Mouse (Mus musculus) ES-Bruce4 (cell line): ENCODE results near the gene Sc5d. TPM values are rescaled to one million over a fixed set of nuclear protein-coding genes. Genes with fewer than 3 reads are reported as not detected.

Experiments used
- H3K27ac ChIP-seq: 2 replicates; pipeline ENCODE4 v1.5.1; 2012; ENCODE audit warnings: low read length, inconsistent platforms; ENCODE audit not compliant: insufficient read depth
- H3K27me3 ChIP-seq: 2 replicates; pipeline ENCODE4 v1.6.1; 2012; ENCODE audit warnings: mild to moderate bottlenecking, low read length, inconsistent platforms; ENCODE audit not compliant: control insufficient read depth, poor library complexity, insufficient read depth, severe bottlenecking
- H3K36me3 ChIP-seq: 2 replicates; pipeline ENCODE4 v1.6.1; 2012; ENCODE audit warnings: inconsistent platforms, mild to moderate bottlenecking, low read length, moderate library complexity; ENCODE audit not compliant: control insufficient read depth, poor library complexity, insufficient read depth, severe bottlenecking
- H3K4me1 ChIP-seq: one replicate; pipeline ENCODE4 v1.8.1; 2011; ENCODE audit warnings: low read length; ENCODE audit not compliant: control insufficient read depth, insufficient read depth
- H3K4me3 ChIP-seq: 2 replicates; pipeline ENCODE4 v1.5.1; 2011; ENCODE audit warnings: low read depth, mild to moderate bottlenecking, low read length
- H3K9ac ChIP-seq: 2 replicates; pipeline ENCODE4 v1.6.1; 2012; ENCODE audit warnings: low read depth, mild to moderate bottlenecking, inconsistent platforms; ENCODE audit not compliant: poor library complexity, severe bottlenecking
- H3K9me3 ChIP-seq: replicated peaks from 2 replicates; pipeline ENCODE4 v1.6.1; 2012; ENCODE audit warnings: mild to moderate bottlenecking, low read length, inconsistent platforms; ENCODE audit not compliant: control insufficient read depth, poor library complexity, insufficient read depth, severe bottlenecking
- CTCF ChIP-seq: IDR thresholded peaks from one replicate; pipeline ENCODE4 v1.8.1; 2011; ENCODE audit warnings: low read depth, low read length
- EP300 ChIP-seq: IDR thresholded peaks from 2 replicates; pipeline ENCODE4 v1.6.1; 2011; ENCODE audit warnings: low read depth, low read length; ENCODE audit not compliant: insufficient read depth
- POLR2A ChIP-seq: IDR thresholded peaks from one replicate; pipeline ENCODE4 v1.8.1; 2011; ENCODE audit warnings: low read length; ENCODE audit not compliant: insufficient read depth
- polyA plus RNA-seq: library from polyadenylated mRNA; stranded (reverse); fragments of >200 nt; gene quantifications from 2 replicates; pipeline ENCODE4 v1.2.4, GENCODE M21; 2011; ENCODE audit warnings: low read depth; ENCODE audit not compliant: missing spikeins, insufficient read depth, insufficient read length

The Sc5d gene
- polyA plus RNA-seq, 1 experiment, result 46.1 TPM

DNA sequence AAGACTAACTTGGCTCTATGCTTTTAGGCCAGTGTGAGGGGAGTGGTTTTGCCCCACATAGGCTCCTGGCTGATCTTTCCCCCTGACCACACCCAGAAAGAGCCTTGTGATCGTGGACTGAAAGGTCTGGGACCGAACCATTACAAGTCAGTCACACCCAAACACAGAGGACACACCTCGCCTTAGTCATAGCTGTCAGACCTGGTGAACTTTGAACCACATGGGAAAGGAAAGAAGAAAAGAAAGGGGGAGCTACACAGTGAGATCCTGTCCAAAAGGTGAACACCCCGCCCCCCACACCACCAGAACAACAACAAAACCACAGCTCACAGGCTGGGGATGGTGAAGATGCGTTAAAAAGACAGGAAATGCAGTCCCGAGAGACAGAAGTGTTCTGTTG lies 14.9 kb downstream of the Sc5d start:
- Histone ChIP-seq H3K27ac (no peak overlapping the region), H3K36me3 (no peaks in the 10 kb centered on the region), H3K9me3 (no peaks in the 10 kb centered on the region), H3K27me3 (no peaks in the 10 kb centered on the region), H3K9ac (no peak overlapping the region), H3K4me1 (peaks cover 5% of the 10 kb centered on the region), H3K4me3 (no peak overlapping the region)
- no peak for TF ChIP-seq CTCF
- no peak for TF ChIP-seq EP300
- TF ChIP-seq POLR2A, result no peak

GRCm38 (mm10) chr9:42246688-42247087 lies 17.4 kb downstream of the Sc5d start:
- H3K36me3 ChIP-seq, result no peaks in the 10 kb centered on the region
- H3K4me1 ChIP-seq, result peaks cover 5% of the 10 kb centered on the region
- no peak overlapping the region for H3K9ac ChIP-seq
- H3K4me3 ChIP-seq, result no peak overlapping the region
- TF ChIP-seq POLR2A (no peak), CTCF (no peak), EP300 (no peak)
- H3K27me3 ChIP-seq, result no peaks in the 10 kb centered on the region
- no peaks in the 10 kb centered on the region for H3K9me3 ChIP-seq
- H3K27ac ChIP-seq, result no peak overlapping the region

GRCm38 (mm10) chr9:42244173-42244572 lies 19.9 kb downstream of the Sc5d start:
- no peak overlapping the region for H3K27ac ChIP-seq
- H3K4me1 ChIP-seq, result peaks cover under 1% of the 10 kb centered on the region
- H3K4me3 ChIP-seq, result no peak overlapping the region
- H3K9ac ChIP-seq, result no peak overlapping the region
- H3K9me3 ChIP-seq, result no peaks in the 10 kb centered on the region
- H3K36me3 ChIP-seq, result no peaks in the 10 kb centered on the region
- TF ChIP-seq EP300 (no peak), CTCF (no peak), POLR2A (no peak)
- H3K27me3 ChIP-seq, result no peaks in the 10 kb centered on the region; the same call in 1 of the 2 replicates

DNA sequence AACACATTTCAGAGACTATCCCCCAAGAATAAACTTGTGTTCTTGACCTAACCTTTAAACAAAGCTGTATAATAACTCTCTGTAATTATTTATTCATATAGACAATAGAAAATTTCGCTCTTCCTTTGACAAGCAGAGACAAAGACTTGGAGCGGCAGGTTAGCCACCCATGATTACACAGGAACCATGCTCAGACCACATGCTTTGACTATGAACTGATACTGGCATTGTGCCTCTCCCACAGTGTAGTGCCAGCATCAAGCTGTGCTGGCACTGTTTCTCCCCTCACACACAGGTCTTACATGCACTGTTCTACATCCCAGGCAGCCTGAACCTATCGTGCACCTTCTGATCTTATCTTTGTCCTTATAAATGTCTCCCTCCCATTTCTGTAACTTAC lies 23.0 kb downstream of the Sc5d start:
- H3K9me3 ChIP-seq, result no peaks in the 10 kb centered on the region
- no peaks in the 10 kb centered on the region for H3K4me1 ChIP-seq
- no peaks in the 10 kb centered on the region; the same call in 1 of the 2 replicates for H3K27me3 ChIP-seq
- H3K4me3 ChIP-seq, result no peak overlapping the region
- no peak for TF ChIP-seq CTCF
- no peak for TF ChIP-seq POLR2A
- no peak for TF ChIP-seq EP300
- H3K9ac ChIP-seq, result no peak overlapping the region
- H3K27ac ChIP-seq, result no peak overlapping the region
- no peaks in the 10 kb centered on the region for H3K36me3 ChIP-seq

GRCm38 (mm10) chr9:42240583-42240992 lies 23.5 kb downstream of the Sc5d start:
- TF ChIP-seq CTCF (peak; percentile 34), POLR2A (no peak)
- Histone ChIP-seq H3K4me3 (no peak overlapping the region), H3K9ac (no peak overlapping the region), H3K27ac (no peak overlapping the region), H3K9me3 (no peaks in the 10 kb centered on the region), H3K36me3 (no peaks in the 10 kb centered on the region), H3K4me1 (no peaks in the 10 kb centered on the region), H3K27me3 (no peaks in the 10 kb centered on the region; the same call in 1 of the 2 replicates)

GRCm38 (mm10) chr9:42238827-42239226 lies 25.2 kb downstream of the Sc5d start:
- TF ChIP-seq POLR2A (no peak), EP300 (no peak), CTCF (no peak)
- H3K4me3 ChIP-seq, result no peak overlapping the region

More at GRCm38 (mm10) chr9:42238827-42239226, 25.2 kb downstream of the Sc5d start:
- H3K27ac ChIP-seq, result no peak overlapping the region
- no peaks in the 10 kb centered on the region for H3K9me3 ChIP-seq
- H3K36me3 ChIP-seq, result no peaks in the 10 kb centered on the region
- no peaks in the 10 kb centered on the region; the same call in 1 of the 2 replicates for H3K27me3 ChIP-seq
- H3K9ac ChIP-seq, result no peak overlapping the region
- no peaks in the 10 kb centered on the region for H3K4me1 ChIP-seq
